Mouse (Mus musculus): Measurements from ENCODE around the gene Snx14. TPM values are rescaled to one million over a fixed set of nuclear protein-coding genes. Genes with fewer than 3 reads are reported as not detected.
A peak's percentile ranks its signal among the peaks of the same experiment; 100 is the strongest.

The Snx14 gene
- polyA plus RNA-seq, 1 experiment from 2014 or later = 23.2 TPM

GRCm38 (mm10) chr9:88344424-88344823 lies 94.3 kb downstream of the Snx14 start:
- Histone ChIP-seq H3K4me1 (replicated peaks) (no peaks in the 10 kb centered on the region), H3K4me2 (no peak overlapping the region), H3K27me3 (no peaks in the 10 kb centered on the region), H3K9me3 (no peaks in the 10 kb centered on the region), H3K4me3 (replicated peaks) (no peak overlapping the region), H3K9ac (replicated peaks) (no peak overlapping the region), H3K27ac (no peak overlapping the region), H3K36me3 (no peaks in the 10 kb centered on the region)
- WGBS = 88% methylated on average over 2 of the region's 2 CpGs
- ATAC-seq (ENCODE audit: insufficient number of reproducible peaks, insufficient read depth, low FRiP score, low TSS enrichment, low read depth) = no peak

GRCm38 (mm10) chr9:88342701-88343100 lies 96.1 kb downstream of the Snx14 start:
- H3K4me1 ChIP-seq (replicated peaks) = no peaks in the 10 kb centered on the region
- no peaks in the 10 kb centered on the region for H3K27me3 ChIP-seq
- H3K4me2 ChIP-seq = no peak overlapping the region
- no peak overlapping the region for H3K27ac ChIP-seq
- no peak for ATAC-seq (ENCODE audit: insufficient number of reproducible peaks, insufficient read depth, low FRiP score, low TSS enrichment, low read depth)
- no peaks in the 10 kb centered on the region for H3K36me3 ChIP-seq
- WGBS = 88% methylated on average over 3 of the region's 3 CpGs
- H3K9me3 ChIP-seq = no peaks in the 10 kb centered on the region
- no peak overlapping the region for H3K9ac ChIP-seq (replicated peaks)
- no peak overlapping the region for H3K4me3 ChIP-seq (replicated peaks)

GRCm38 (mm10) chr9:88342241-88342640 lies 96.5 kb downstream of the Snx14 start:
- 90% methylated on average over 7 of the region's 7 CpGs for WGBS
- H3K4me2 ChIP-seq = no peak overlapping the region
- H3K9ac ChIP-seq (replicated peaks) = no peak overlapping the region
- H3K4me3 ChIP-seq (replicated peaks) = no peak overlapping the region
- no peaks in the 10 kb centered on the region for H3K36me3 ChIP-seq
- H3K27me3 ChIP-seq = no peaks in the 10 kb centered on the region
- H3K4me1 ChIP-seq (replicated peaks) = no peaks in the 10 kb centered on the region
- no peak for ATAC-seq (ENCODE audit: insufficient number of reproducible peaks, insufficient read depth, low FRiP score, low TSS enrichment, low read depth)
- no peak overlapping the region for H3K27ac ChIP-seq
- H3K9me3 ChIP-seq = no peaks in the 10 kb centered on the region

GRCm38 (mm10) chr9:88340819-88341218 lies 97.9 kb downstream of the Snx14 start:
- no peak for ATAC-seq (ENCODE audit: insufficient number of reproducible peaks, insufficient read depth, low FRiP score, low TSS enrichment, low read depth)
- H3K27me3 ChIP-seq = 0 out of 2 replicates have a peak, but pooled peaks cover under 1% of the 10 kb centered on the region
- H3K9me3 ChIP-seq = no peaks in the 10 kb centered on the region
- no peak overlapping the region for H3K4me3 ChIP-seq (replicated peaks)
- H3K4me1 ChIP-seq (replicated peaks) = no peaks in the 10 kb centered on the region
- no peak overlapping the region for H3K4me2 ChIP-seq
- H3K9ac ChIP-seq (replicated peaks) = no peak overlapping the region
- H3K27ac ChIP-seq = no peak overlapping the region
- 92% methylated on average over 3 of the region's 3 CpGs for WGBS
- H3K36me3 ChIP-seq = no peaks in the 10 kb centered on the region

GRCm38 (mm10) chr9:88335839-88336238 lies 102.9 kb downstream of the Snx14 start:
- Histone ChIP-seq H3K36me3 (no peaks in the 10 kb centered on the region), H3K27ac (no peak overlapping the region), H3K9ac (replicated peaks) (no peak overlapping the region), H3K4me2 (no peak overlapping the region), H3K9me3 (no peaks in the 10 kb centered on the region), H3K4me1 (replicated peaks) (no peaks in the 10 kb centered on the region), H3K4me3 (replicated peaks) (no peak overlapping the region), H3K27me3 (0 out of 2 replicates have a peak, but pooled peaks cover 4% of the 10 kb centered on the region)
- WGBS = 87% methylated on average over 2 of the region's 2 CpGs
- no peak for ATAC-seq (ENCODE audit: insufficient number of reproducible peaks, insufficient read depth, low FRiP score, low TSS enrichment, low read depth)

- ATAC-seq (ENCODE audit: insufficient number of reproducible peaks, insufficient read depth, low FRiP score, low TSS enrichment, low read depth) = no peak
- Histone ChIP-seq H3K9ac (replicated peaks) (no peak overlapping the region), H3K36me3 (no peaks in the 10 kb centered on the region), H3K27ac (no peak overlapping the region), H3K9me3 (no peaks in the 10 kb centered on the region), H3K4me3 (replicated peaks) (no peak overlapping the region), H3K4me2 (no peak overlapping the region), H3K27me3 (peaks cover 35% of the 10 kb centered on the region), H3K4me1 (replicated peaks) (peaks cover 7% of the 10 kb centered on the region; the same call in 1 of the 2 replicates)
- 39% methylated on average over 3 of the region's 3 CpGs for WGBS
Observed at GRCm38 (mm10) chr9:88332447-88332846, 106.3 kb downstream of the Snx14 start.

GRCm38 (mm10) chr9:88330316-88330715 lies 108.4 kb downstream of the Snx14 start:
- Histone ChIP-seq H3K27ac (no peak overlapping the region), H3K9ac (replicated peaks) (no peak overlapping the region), H3K4me3 (replicated peaks) (no peak overlapping the region), H3K4me2 (no peak overlapping the region), H3K36me3 (no peaks in the 10 kb centered on the region), H3K4me1 (replicated peaks) (peaks cover 7% of the 10 kb centered on the region; the same call in 1 of the 2 replicates), H3K9me3 (no peaks in the 10 kb centered on the region), H3K27me3 (peaks cover 47% of the 10 kb centered on the region)
- 75% methylated on average over 3 of the region's 3 CpGs for WGBS
- ATAC-seq (ENCODE audit: insufficient number of reproducible peaks, insufficient read depth, low FRiP score, low TSS enrichment, low read depth) = no peak

GRCm38 (mm10) chr9:88329166-88329748 lies 109.5 kb downstream of the Snx14 start:
- Histone ChIP-seq H3K9ac (replicated peaks) (no peak overlapping the region), H3K4me1 (replicated peaks) (peaks cover 7% of the 10 kb centered on the region; the same call in 1 of the 2 replicates), H3K4me2 (no peak overlapping the region), H3K4me3 (replicated peaks) (no peak overlapping the region), H3K9me3 (no peaks in the 10 kb centered on the region), H3K27me3 (peaks cover 47% of the 10 kb centered on the region), H3K36me3 (no peaks in the 10 kb centered on the region), H3K27ac (no peak overlapping the region)
- 33% methylated on average over 10 of the region's 10 CpGs for WGBS
- no peak for ATAC-seq (ENCODE audit: insufficient number of reproducible peaks, insufficient read depth, low FRiP score, low TSS enrichment, low read depth)

- Histone ChIP-seq H3K9me3 (no peaks in the 10 kb centered on the region), H3K4me2 (no peak overlapping the region), H3K4me3 (replicated peaks) (no peak overlapping the region), H3K4me1 (replicated peaks) (peaks cover 7% of the 10 kb centered on the region; the same call in 1 of the 2 replicates), H3K9ac (replicated peaks) (no peak overlapping the region), H3K27ac (no peak overlapping the region), H3K36me3 (no peaks in the 10 kb centered on the region), H3K27me3 (peaks cover 47% of the 10 kb centered on the region)
- no peak for ATAC-seq (ENCODE audit: insufficient number of reproducible peaks, insufficient read depth, low FRiP score, low TSS enrichment, low read depth)
- WGBS = 14% methylated on average over 5 of the region's 5 CpGs
Observed at GRCm38 (mm10) chr9:88328666-88329065, 110.1 kb downstream of the Snx14 start.

GRCm38 (mm10) chr9:88326930-88327901 lies 111.5 kb downstream of the Snx14 start, which contains the start of gene Nt5e:
TSS of gene Nt5e (plus strand) at chr9:88327197.
- H3K36me3 ChIP-seq = no peaks in the 10 kb centered on the region
- WGBS = under 1% methylated on average over 65 of the region's 66 CpGs
- ATAC-seq (ENCODE audit: insufficient number of reproducible peaks, insufficient read depth, low FRiP score, low TSS enrichment, low read depth) = peak; percentile 91
- H3K27ac ChIP-seq = no peak within 1 kb of the TSS
- peak within 1 kb of the TSS; percentile 62 for H3K9ac ChIP-seq (replicated peaks)
- H3K9me3 ChIP-seq = no peaks in the 10 kb centered on the region
- peaks cover 7% of the 10 kb centered on the region; the same call in 1 of the 2 replicates for H3K4me1 ChIP-seq (replicated peaks)
- peak within 1 kb of the TSS; percentile 61 for H3K4me3 ChIP-seq (replicated peaks)
- peak within 1 kb of the TSS; percentile 93 for H3K4me2 ChIP-seq
- peaks cover 47% of the 10 kb centered on the region for H3K27me3 ChIP-seq

All from limb, embryonic 12.5 days (tissue).